12 mouse cellular contexts compared by ENCODE assay signal in genomic region chr9:27190461-27190860, GRCm38 (mm10). TPM values are rescaled to one million over a fixed set of nuclear protein-coding genes. Genes with fewer than 3 reads are reported as not detected.
"Had no signal": no experiment of that assay in that cellular context is flagged by ENCODE, and none has a peak within 500 bp of the region (broad histone marks: within the 10 kb centered on the region; RNA-seq: fewer than 3 reads in every experiment).

No protein-coding gene starts in this region.

- H3K4me3 ChIP-seq: limb, embryonic 15.5 days; liver, embryonic 12.5 days; midbrain, embryonic 12.5 days; neural tube, embryonic 13.5 days had no signal

- ATAC-seq: liver, embryonic 12.5 days had no signal

- H3K27me3 ChIP-seq: limb, embryonic 15.5 days had no signal

- H3K9ac ChIP-seq: limb, embryonic 15.5 days; liver, embryonic 12.5 days; lung, embryonic 14.5 days; midbrain, embryonic 12.5 days had no signal

- H3K36me3 ChIP-seq: limb, embryonic 15.5 days; liver, embryonic 12.5 days; midbrain, embryonic 12.5 days; neural tube, embryonic 13.5 days had no signal

- DNase-seq: kidney, adult 9 months; kidney, postnatal 36 days; lung, embryonic 14.5 days; lung, postnatal 10 days; lung, postnatal 4 days; thymus, adult 18-20 months; thymus, postnatal 14 days had no signal

- H3K27ac ChIP-seq: liver, embryonic 12.5 days had no signal

- H3K4me2 ChIP-seq: liver, embryonic 12.5 days; midbrain, embryonic 12.5 days had no signal

- H3K9me3 ChIP-seq: limb, embryonic 15.5 days; liver, embryonic 12.5 days; midbrain, embryonic 12.5 days; neural tube, embryonic 13.5 days had no signal

RNA-seq across cellular contexts. Expression of gene Jam3, which starts 35.2 kb away (rescaled TPM):
- total RNA-seq: megakaryocyte, adult 5-6 weeks had no signal
